22 mouse cellular contexts compared by ENCODE assay signal in genomic region chr13:5888731-5889130, GRCm38 (mm10). TPM values are rescaled to one million over a fixed set of nuclear protein-coding genes. Genes with fewer than 3 reads are reported as not detected.
DNase-seq lines count a peak whose midpoint lies in the region; ATAC-seq and TF ChIP-seq lines count a peak whose summit lies in the region.
"Had no signal": no experiment of that assay in that cellular context is flagged by ENCODE, and none has a peak within 500 bp of the region (broad histone marks: within the 10 kb centered on the region; RNA-seq: fewer than 3 reads in every experiment).

No protein-coding gene starts in this region.

- peaks cover 4 to 10% of the 10 kb centered on the region in 2 experiments; a peak in 2 of 4 replicates for H3K4me1 ChIP-seq in CH12.LX (ENCODE audit: control insufficient read depth in 1 of 2, insufficient read depth in 2 of 2)
- peaks cover 5% of the 10 kb centered on the region; the same call in 1 of the 2 replicates for H3K4me1 ChIP-seq in brown adipose tissue, adult 24 weeks (ENCODE audit: control insufficient read depth, insufficient read depth, insufficient read length, low read length)
- H3K4me1 ChIP-seq in forebrain, embryonic 13.5 days, result no peaks in the 10 kb centered on the region
- H3K4me1 ChIP-seq: embryonic facial prominence, embryonic 13.5 days; hindbrain, embryonic 12.5 days had no signal

- H3K9me3 ChIP-seq in CH12.LX (replicated peaks; ENCODE audit: low read length), result no peaks in the 10 kb centered on the region
- H3K9me3 ChIP-seq in forebrain, embryonic 13.5 days (replicated peaks), result no peaks in the 10 kb centered on the region
- H3K9me3 ChIP-seq: embryonic facial prominence, embryonic 13.5 days; G1E; heart, embryonic 12.5 days; hindbrain, embryonic 12.5 days had no signal

- H3K27me3 ChIP-seq in CH12.LX (replicated peaks) (no peaks in the 10 kb centered on the region), myocyte (ENCODE audit: control insufficient read depth, insufficient read depth, insufficient read length) (no peaks in the 10 kb centered on the region)
- H3K27me3 ChIP-seq in forebrain, embryonic 13.5 days, result no peaks in the 10 kb centered on the region
- H3K27me3 ChIP-seq: embryonic facial prominence, embryonic 13.5 days; heart, embryonic 12.5 days; hindbrain, embryonic 12.5 days had no signal

- in situ Hi-C loops in CH12.LX (cut with MboI; ENCODE audit: low pct_ligation_motif_present, low pct_unique_long_range_greater_than_20kb, low sequenced_read_pairs), result no loop called here

- H3K36me3 ChIP-seq in CH12.LX (replicated peaks in 1 of 2; ENCODE audit: control insufficient read depth in 1 of 2, insufficient read depth in 1 of 2, low read length in 1 of 2) (no peaks in the 10 kb centered on the region), macrophage (ENCODE audit: inconsistent target) (no peaks in the 10 kb centered on the region), myocyte (ENCODE audit: control insufficient read depth, insufficient read depth) (no peaks in the 10 kb centered on the region)
- H3K36me3 ChIP-seq in forebrain, embryonic 13.5 days (ENCODE audit: poor library complexity, severe bottlenecking), result no peaks in the 10 kb centered on the region
- H3K36me3 ChIP-seq: embryonic facial prominence, embryonic 13.5 days; G1E; heart, embryonic 12.5 days; hindbrain, embryonic 12.5 days had no signal

- DNase-seq in CH12.LX (ENCODE audit: extremely low read depth), result no peak
- no peak for DNase-seq in gastrocnemius, adult 2 months
- DNase-seq in left cerebral cortex, adult 9 months (ENCODE audit: low spot score in 2 of 2), result no peak
- DNase-seq in urinary bladder, adult 2 months (ENCODE audit: low spot score), result no peak
- DNase-seq: adrenal gland, postnatal 14 days; cerebellum, adult 11 months; cerebellum, adult 8-10 months; cerebellum, postnatal 14 days; gastrocnemius, postnatal 10 days had no signal

- intact Hi-C loops in gastrocnemius, adult 2 months (cut with DNase I), result no loop called here

- no peak overlapping the region for H3K9ac ChIP-seq in CH12.LX (ENCODE audit: insufficient read depth, low read depth)
- no peak overlapping the region for H3K9ac ChIP-seq in forebrain, embryonic 13.5 days
- H3K9ac ChIP-seq: embryonic facial prominence, embryonic 13.5 days; heart, embryonic 12.5 days; hindbrain, embryonic 12.5 days had no signal

- H3ac ChIP-seq in myocyte (ENCODE audit: control insufficient read depth, insufficient read length), result no peak overlapping the region

- no peak; the same call in 1 of the 2 replicates for TF ChIP-seq EP300 in CH12.LX (IDR thresholded peaks at IDR 0.05; ENCODE audit: low read length)

- dilution Hi-C loops in CH12.LX (cut with MboI; ENCODE audit: extremely low pct_ligation_motif_present, extremely low pct_unique_long_range_greater_than_20kb, low sequenced_read_pairs), result no loop called here

- peak overlapping the region; percentile 51; the same call in 1 of the 2 replicates for H3K4me2 ChIP-seq in CH12.LX (ENCODE audit: insufficient read depth, low read depth, poor library complexity, severe bottlenecking)
- H3K4me2 ChIP-seq in myocyte (ENCODE audit: low read depth), result peak overlapping the region; percentile 55
- no peak overlapping the region for H3K4me2 ChIP-seq in forebrain, embryonic 13.5 days
- H3K4me2 ChIP-seq: embryonic facial prominence, embryonic 13.5 days; heart, embryonic 12.5 days; hindbrain, embryonic 12.5 days had no signal

- ATAC-seq in forebrain, embryonic 13.5 days, result no peak
- ATAC-seq: forebrain, embryonic 14.5 days; hindbrain, embryonic 16.5 days; inflammation-experienced regulatory T-cells, adult 6 months; intestine, postnatal 0 days had no signal

- WGBS in macrophage (ENCODE audit: missing documents), result 9% methylated on average over 1 of the region's 1 CpGs
- WGBS in forebrain, embryonic 13.5 days, result 96% methylated on average over 1 of the region's 1 CpGs

- no peak for TF ChIP-seq CTCF in CH12.LX (conservative IDR thresholded peaks at IDR 0.05 in 1 of 2, IDR thresholded peaks at IDR 0.05 in 1 of 2; ENCODE audit: low read depth in 2 of 2, low read length in 2 of 2)
- TF ChIP-seq CTCF in gastrocnemius, adult 2 months (IDR thresholded peaks at IDR 0.05), result no peak

- TF ChIP-seq POLR2A in CH12.LX (IDR thresholded peaks at IDR 0.05; ENCODE audit: low read depth, low read length) (no peak), myocyte (IDR thresholded peaks at IDR 0.05; ENCODE audit: insufficient read length, low read depth) (no peak)

- TF ChIP-seq RAD21 in CH12.LX (IDR thresholded peaks at IDR 0.05; ENCODE audit: low read depth, low read length), result no peak

- H3K4me3 ChIP-seq in CH12.LX (replicated peaks in 1 of 3; ENCODE audit: low read depth in 2 of 3, low read length in 2 of 3, poor library complexity in 1 of 3) (no peak overlapping the region), macrophage (ENCODE audit: inconsistent target) (no peak overlapping the region; the same call in 1 of the 2 replicates), myocyte (no peak overlapping the region)
- H3K4me3 ChIP-seq in brown adipose tissue, adult 24 weeks (ENCODE audit: insufficient read depth, low read depth, low read length), result no peak overlapping the region
- no peak overlapping the region for H3K4me3 ChIP-seq in gastrocnemius, adult 2 months
- H3K4me3 ChIP-seq in forebrain, embryonic 13.5 days, result no peak overlapping the region
- H3K4me3 ChIP-seq: embryonic facial prominence, embryonic 13.5 days; heart, adult 2 months; heart, embryonic 12.5 days; hindbrain, embryonic 12.5 days had no signal

- H3K79me2 ChIP-seq in CH12.LX (replicated peaks; ENCODE audit: control insufficient read depth, extremely low read depth, insufficient read depth, poor library complexity, severe bottlenecking) (no peaks in the 10 kb centered on the region), macrophage (ENCODE audit: inconsistent target) (no peaks in the 10 kb centered on the region), myocyte (ENCODE audit: control insufficient read depth, insufficient read depth) (no peaks in the 10 kb centered on the region)

- H3K27ac ChIP-seq in CH12.LX (ENCODE audit: insufficient read depth, low read depth) (no peak overlapping the region), macrophage (peak overlapping the region; percentile 98)
- H3K27ac ChIP-seq in brown adipose tissue, adult 24 weeks (replicated peaks; ENCODE audit: low read depth, low read length), result peak overlapping the region; percentile 80
- no peak overlapping the region for H3K27ac ChIP-seq in gastrocnemius, adult 2 months
- H3K27ac ChIP-seq in forebrain, embryonic 13.5 days, result no peak overlapping the region
- H3K27ac ChIP-seq: embryonic facial prominence, embryonic 13.5 days; heart, adult 2 months; hindbrain, embryonic 12.5 days had no signal

TF ChIP-seq in CH12.LX, 34 proteins besides CTCF, POLR2A, EP300 and RAD21 (continues in another document):
- TF ChIP-seq MAFK (IDR thresholded peaks at IDR 0.05; ENCODE audit: insufficient replicate concordance, low read length) (no peak), NRF1 (IDR thresholded peaks at IDR 0.05; ENCODE audit: low read depth, low read length) (no peak), MXI1 (IDR thresholded peaks at IDR 0.05; ENCODE audit: low read depth, low read length) (no peak), NELFE (IDR thresholded peaks at IDR 0.05; ENCODE audit: low read depth, low read length) (no peak), USF1 (IDR thresholded peaks at IDR 0.05; ENCODE audit: low read depth, low read length) (no peak), ELF1 (IDR thresholded peaks at IDR 0.05; ENCODE audit: low read depth, low read length) (no peak), UBTF (IDR thresholded peaks at IDR 0.05; ENCODE audit: low read depth, low read length) (no peak), JUND (conservative IDR thresholded peaks at IDR 0.05; ENCODE audit: low read depth, low read length) (no peak), ZKSCAN1 (IDR thresholded peaks at IDR 0.05; ENCODE audit: borderline replicate concordance, low read depth, low read length) (no peak), ETS1 (conservative IDR thresholded peaks at IDR 0.05; ENCODE audit: low read depth, low read length) (no peak), E2F4 (IDR thresholded peaks at IDR 0.05; ENCODE audit: insufficient replicate concordance, low read depth, low read length) (no peak), MYC (IDR thresholded peaks at IDR 0.05; ENCODE audit: low read depth, low read length) (no peak)

TF ChIP-seq in myocyte, 11 proteins besides CTCF, POLR2A, EP300 and RAD21:
- TF ChIP-seq SRF (IDR thresholded peaks at IDR 0.05; ENCODE audit: control insufficient read depth, insufficient read length, low read depth) (no peak), POLR2AphosphoS2 (IDR thresholded peaks at IDR 0.05; ENCODE audit: insufficient read length, low read depth) (no peak), CEBPB (IDR thresholded peaks at IDR 0.05; ENCODE audit: insufficient read depth, poor library complexity, severe bottlenecking) (no peak), REST (IDR thresholded peaks at IDR 0.05; ENCODE audit: insufficient read depth, insufficient read length) (no peak), USF1 (IDR thresholded peaks at IDR 0.05; ENCODE audit: low read depth) (no peak), MAX (IDR thresholded peaks at IDR 0.05; ENCODE audit: low read depth) (no peak), MYOG (IDR thresholded peaks at IDR 0.05; ENCODE audit: control insufficient read depth in 1 of 3, insufficient read depth in 1 of 3, insufficient read length in 2 of 3, low read depth in 2 of 3) (no peak), MYOD1 (IDR thresholded peaks at IDR 0.05; ENCODE audit: control insufficient read depth in 1 of 3, insufficient read length in 2 of 3, low read depth in 2 of 3) (no peak), TCF12 (IDR thresholded peaks at IDR 0.05; ENCODE audit: insufficient read depth, poor library complexity, severe bottlenecking) (no peak)
TF ChIP-seq in myocyte: peak in this region for 0.

RNA-seq across cellular contexts. Expression of gene Klf6, which starts 27.4 kb away (rescaled TPM):
- total RNA-seq in CH12.LX (2012; rRNA removed) (6.3 and 6.6 TPM in 2 replicates), CH12.LX (2014; rRNA removed) (21.0 and 23.7 TPM in 2 replicates)
- polyA plus RNA-seq in CH12.LX (2012; ENCODE audit: insufficient read length, low read depth) (15.8 and 17.5 TPM in 2 replicates), macrophage (2018) (120 to 182 TPM (median 126 TPM) in 3 replicates), myocyte (2012; fragmentation: generic; extraction: Trizol) (21.2 TPM)
- 28.4 and 31.5 TPM in 2 replicates for polyA plus RNA-seq in brown adipose tissue, adult 24 weeks (2012; ENCODE audit: insufficient read depth, insufficient read length, missing spikeins)
- total RNA-seq in macrophage (2018; cell fraction: chromatin; rRNA removed), result 1,000 to 10,000 TPM in 5 of 26 experiments, 100 to 1,000 TPM in 21; 214 to 1,575 (median 623) TPM
- 1,000 to 10,000 TPM in 3 of 26 experiments, 100 to 1,000 TPM in 23; 179 to 1,130 (median 488) TPM for total RNA-seq in macrophage (2018; cell fraction: cytosol; rRNA removed)
- 1,000 to 10,000 TPM in 11 of 26 experiments, 100 to 1,000 TPM in 15; 236 to 1,693 (median 931) TPM for total RNA-seq in macrophage (2018; cell fraction: nucleus; rRNA removed)
- total RNA-seq in gastrocnemius, adult 2 months (2021), result 10 to 100 TPM; 23.9 to 34.5 TPM
- polyA plus RNA-seq in forebrain, embryonic 13.5 days (2015; fragmentation: Nextera tagmentation; extraction: Ambion mirVana), result 61.4 and 63.5 TPM in 2 replicates
- 50.0 and 53.2 TPM in 2 replicates for polyA plus RNA-seq in urinary bladder, adult 2 months (2012; rRNA removed)

Comparison
In these comparisons a context has a peak if more than half of its experiments do, and no peak if none do; other contexts are left out.
1. H3K27ac ChIP-seq: peak in brown adipose tissue, adult 24 weeks (single experiment) and macrophage (single experiment); none in CH12.LX (single experiment), gastrocnemius, adult 2 months (single experiment) and forebrain, embryonic 13.5 days (single experiment).